Mouse (Mus musculus) stomach, embryonic 15.5 days (tissue): ENCODE data around the gene Sh2d6. TPM values are rescaled to one million over a fixed set of nuclear protein-coding genes. Genes with fewer than 3 reads are reported as not detected.
A peak's percentile ranks its signal among the peaks of the same experiment; 100 is the strongest.

Experiments
- ATAC-seq: fragments of 200-750 bp; cut with Nextera tagmentation; 2 replicates; pipeline ENCODE4 v1.8.0; 2017; ENCODE audit warnings: low read depth, moderate number of reproducible peaks, moderate TSS enrichment; ENCODE audit not compliant: insufficient read depth, low FRiP score
- H3K27ac ChIP-seq: fragments of 300-500 bp; sonication (generic); 2 replicates; pipeline ENCODE4 v1.5.1; 2015; ENCODE audit warnings: mild to moderate bottlenecking, inconsistent platforms
- H3K27me3 ChIP-seq: fragments of 300-500 bp; sonication (generic); replicated peaks from 2 replicates; pipeline ENCODE4 v1.6.1; 2015; ENCODE audit warnings: inconsistent platforms
- H3K36me3 ChIP-seq: fragments of 300-500 bp; sonication (generic); 2 replicates; pipeline ENCODE4 v1.6.1; 2015; ENCODE audit warnings: inconsistent platforms
- H3K4me1 ChIP-seq: fragments of 300-500 bp; sonication (generic); 2 replicates; pipeline ENCODE4 v1.6.1; 2015; ENCODE audit warnings: inconsistent platforms
- H3K4me2 ChIP-seq: fragments of 300-500 bp; sonication (generic); 2 replicates; pipeline ENCODE4 v1.6.1; 2015; ENCODE audit warnings: mild to moderate bottlenecking, inconsistent platforms
- H3K4me3 ChIP-seq: fragments of 300-500 bp; sonication (generic); replicated peaks from 2 replicates; pipeline ENCODE4 v1.5.1; 2015; ENCODE audit warnings: inconsistent platforms
- H3K9ac ChIP-seq: fragments of 300-500 bp; sonication (generic); 2 replicates; pipeline ENCODE4 v1.6.1; 2015; ENCODE audit warnings: inconsistent platforms
- H3K9me3 ChIP-seq: fragments of 300-500 bp; sonication (generic); 2 replicates; pipeline ENCODE4 v1.6.1; 2016; ENCODE audit warnings: inconsistent platforms
- WGBS: fragments of 180-500 bp; shearing (Covaris S2); methylation state at CpG from one replicate; pipeline ENCODE4 v1.1.7; 2015; 5-methylcytosine and 5-hydroxymethylcytosine counted together
- polyA plus RNA-seq: library from polyadenylated mRNA; unstranded; fragments of >200 nt; fragmentation: Nextera tagmentation; extraction: Ambion mirVana; gene quantifications from 2 replicates; pipeline ENCODE4 v1.2.1, GENCODE M21; 2015

Sh2d6 gene
- polyA plus RNA-seq, 1 experiment from 2014 or later: 0.22 TPM

GRCm38 (mm10) chr6:72550503-72551100 is 29.1 kb upstream of the Sh2d6 start:
- WGBS: 82% methylated on average over 10 of the region's 10 CpGs
- Histone ChIP-seq H3K27me3 (no peaks in the 10 kb centered on the region), H3K9me3 (no peaks in the 10 kb centered on the region), H3K9ac (no peak overlapping the region), H3K4me2 (no peak overlapping the region), H3K36me3 (0 out of 2 replicates have a peak, but pooled peaks cover 3% of the 10 kb centered on the region), H3K4me3 (no peak overlapping the region; the same call in 1 of the 2 replicates), H3K27ac (peak overlapping the region; percentile 65; the same call in 1 of the 2 replicates), H3K4me1 (peaks cover 19% of the 10 kb centered on the region)
- ATAC-seq: no peak

- Histone ChIP-seq H3K9ac (no peak overlapping the region), H3K4me3 (no peak overlapping the region; the same call in 1 of the 2 replicates), H3K36me3 (0 out of 2 replicates have a peak, but pooled peaks cover 3% of the 10 kb centered on the region), H3K4me2 (peak overlapping the region; percentile 22; the same call in 1 of the 2 replicates), H3K9me3 (no peaks in the 10 kb centered on the region), H3K4me1 (peaks cover 19% of the 10 kb centered on the region), H3K27me3 (no peaks in the 10 kb centered on the region), H3K27ac (peak overlapping the region; percentile 65; the same call in 1 of the 2 replicates)
- ATAC-seq: no peak
- WGBS: 72% methylated on average over 6 of the region's 6 CpGs
Measured at GRCm38 (mm10) chr6:72550025-72550424, 28.5 kb upstream of the Sh2d6 start.

DNA sequence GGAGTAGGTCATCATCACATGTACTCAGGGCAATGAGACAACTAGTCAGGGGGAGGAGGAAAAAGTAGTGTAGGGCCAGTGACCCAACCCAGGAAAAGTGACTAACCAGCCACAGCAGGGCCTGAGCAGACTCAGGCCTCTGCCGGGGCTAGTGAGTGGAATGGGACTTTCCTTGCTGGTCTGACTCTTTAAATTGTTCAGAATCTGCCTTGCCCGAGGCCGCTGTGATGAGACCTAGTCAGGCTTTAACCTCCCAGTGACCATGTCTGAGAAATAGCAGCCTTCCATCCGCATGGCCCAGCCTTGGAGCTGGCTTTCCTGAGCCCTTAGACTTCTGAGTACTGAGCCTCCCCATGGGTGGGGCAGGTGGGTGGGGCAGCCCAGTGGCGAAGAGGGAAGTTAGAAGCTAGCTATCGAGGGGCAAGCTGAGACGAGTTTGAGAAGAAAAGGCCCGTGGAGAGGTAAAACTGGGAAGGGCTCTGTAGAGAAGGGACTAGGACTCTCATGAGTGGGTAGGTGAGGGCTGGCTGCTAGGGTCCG is 27.6 kb upstream of the Sh2d6 start:
- H3K9me3 ChIP-seq: no peaks in the 10 kb centered on the region
- H3K4me2 ChIP-seq: peak overlapping the region; percentile 22
- peaks cover 19% of the 10 kb centered on the region for H3K4me1 ChIP-seq
- peak overlapping the region; percentile 65 for H3K27ac ChIP-seq
- WGBS: 49% methylated on average over 9 of the region's 9 CpGs
- 0 out of 2 replicates have a peak, but pooled peaks cover 3% of the 10 kb centered on the region for H3K36me3 ChIP-seq
- no peak overlapping the region; the same call in 1 of the 2 replicates for H3K4me3 ChIP-seq
- H3K27me3 ChIP-seq: no peaks in the 10 kb centered on the region
- no peak overlapping the region for H3K9ac ChIP-seq
- ATAC-seq: peak; percentile 24; the same call in 1 of the 2 replicates

DNA sequence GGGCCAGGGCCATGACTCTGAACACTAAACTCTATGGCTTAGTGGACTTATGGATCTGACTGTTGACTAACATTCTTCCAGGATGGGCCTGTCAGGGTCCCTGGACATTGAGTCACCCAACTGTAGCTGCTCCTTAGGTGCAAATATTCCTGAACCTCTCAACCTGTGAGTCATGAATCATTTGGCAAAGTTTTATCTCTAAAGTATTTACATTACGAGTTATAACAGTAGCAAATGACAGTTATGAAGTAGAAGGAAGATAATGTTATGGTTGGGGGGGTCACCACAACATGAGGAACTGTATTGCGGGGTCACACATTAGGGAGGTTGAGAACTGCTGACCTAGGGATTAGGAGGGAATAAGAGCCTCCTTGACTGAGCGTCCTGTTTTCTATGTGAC is 26.4 kb upstream of the Sh2d6 start:
- no peaks in the 10 kb centered on the region for H3K9me3 ChIP-seq
- 0 out of 2 replicates have a peak, but pooled peaks cover 3% of the 10 kb centered on the region for H3K36me3 ChIP-seq
- no peaks in the 10 kb centered on the region for H3K27me3 ChIP-seq
- H3K9ac ChIP-seq: no peak overlapping the region
- peaks cover 13% of the 10 kb centered on the region; the same call in 1 of the 2 replicates for H3K4me1 ChIP-seq
- H3K4me2 ChIP-seq: no peak overlapping the region
- no peak overlapping the region for H3K27ac ChIP-seq
- 70% methylated on average over 3 of the region's 3 CpGs for WGBS
- no peak overlapping the region for H3K4me3 ChIP-seq
- no peak for ATAC-seq

GRCm38 (mm10) chr6:72547121-72547520 is 25.6 kb upstream of the Sh2d6 start:
- WGBS: 93% methylated on average over 2 of the region's 2 CpGs
- Histone ChIP-seq H3K36me3 (0 out of 2 replicates have a peak, but pooled peaks cover 3% of the 10 kb centered on the region), H3K4me3 (no peak overlapping the region), H3K4me1 (peaks cover 13% of the 10 kb centered on the region; the same call in 1 of the 2 replicates), H3K27me3 (no peaks in the 10 kb centered on the region), H3K27ac (no peak overlapping the region), H3K9ac (no peak overlapping the region), H3K4me2 (no peak overlapping the region), H3K9me3 (no peaks in the 10 kb centered on the region)
- ATAC-seq: no peak

- no peaks in the 10 kb centered on the region for H3K9me3 ChIP-seq
- no peak overlapping the region for H3K4me2 ChIP-seq
- no peak overlapping the region for H3K4me3 ChIP-seq
- H3K4me1 ChIP-seq: 0 out of 2 replicates have a peak, but pooled peaks cover 3% of the 10 kb centered on the region
- H3K27me3 ChIP-seq: no peaks in the 10 kb centered on the region
- WGBS: 68% methylated on average over 7 of the region's 7 CpGs
- 0 out of 2 replicates have a peak, but pooled peaks cover 3% of the 10 kb centered on the region for H3K36me3 ChIP-seq
- ATAC-seq: no peak
- no peak overlapping the region for H3K9ac ChIP-seq
- no peak overlapping the region for H3K27ac ChIP-seq
Measured at GRCm38 (mm10) chr6:72545377-72545776, 23.9 kb upstream of the Sh2d6 start.

DNA sequence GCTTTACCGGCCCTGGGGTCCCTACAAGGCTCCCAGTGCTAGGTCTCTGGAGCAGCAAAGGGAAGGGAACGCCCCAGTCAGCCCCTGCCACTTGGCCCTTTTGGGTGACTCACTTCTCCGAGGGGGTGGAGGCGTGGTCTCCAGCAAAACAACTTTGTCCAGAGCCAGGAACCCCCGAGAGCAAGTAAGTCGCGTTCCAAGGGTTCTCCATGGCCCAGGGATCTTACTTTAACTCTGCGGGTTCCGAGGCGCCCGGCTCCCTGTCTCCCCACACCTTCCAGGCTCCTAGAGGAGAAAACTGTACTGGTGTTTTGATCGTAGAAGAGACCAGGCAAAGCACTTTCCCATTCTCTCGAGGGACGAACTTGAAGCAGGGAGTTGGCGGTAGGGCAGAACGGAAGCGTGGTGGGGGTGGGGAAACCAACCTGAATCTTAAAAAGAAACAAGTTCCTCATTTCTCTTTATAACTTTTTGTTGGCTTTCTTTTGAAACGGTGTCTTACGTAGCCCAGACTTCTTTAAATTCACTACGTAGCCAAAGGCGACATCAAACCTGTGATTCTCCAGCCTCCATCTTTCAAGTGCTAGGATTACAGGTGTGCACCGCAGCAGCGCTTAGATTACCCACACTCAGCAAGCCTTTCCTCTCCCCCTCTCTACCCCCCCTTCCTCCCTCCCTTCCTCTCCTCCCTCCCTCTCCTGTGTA is 22.9 kb upstream of the Sh2d6 start, which contains the start of gene Capg:
Gene Capg (plus strand): TSS at position 109 of the 705 bp plus-strand sequence.
- Histone ChIP-seq H3K36me3 (0 out of 2 replicates have a peak, but pooled peaks cover 3% of the 10 kb centered on the region), H3K27ac (peak within 1 kb of the TSS; percentile 53), H3K4me1 (0 out of 2 replicates have a peak, but pooled peaks cover 3% of the 10 kb centered on the region), H3K27me3 (no peaks in the 10 kb centered on the region), H3K4me3 (peak within 1 kb of the TSS; percentile 41), H3K9ac (peak within 1 kb of the TSS; percentile 18; the same call in 1 of the 2 replicates), H3K4me2 (peak within 1 kb of the TSS; percentile 55), H3K9me3 (no peaks in the 10 kb centered on the region)
- ATAC-seq: peak; percentile 20; the same call in 1 of the 2 replicates
- 8% methylated on average over 23 of the region's 23 CpGs for WGBS

DNA sequence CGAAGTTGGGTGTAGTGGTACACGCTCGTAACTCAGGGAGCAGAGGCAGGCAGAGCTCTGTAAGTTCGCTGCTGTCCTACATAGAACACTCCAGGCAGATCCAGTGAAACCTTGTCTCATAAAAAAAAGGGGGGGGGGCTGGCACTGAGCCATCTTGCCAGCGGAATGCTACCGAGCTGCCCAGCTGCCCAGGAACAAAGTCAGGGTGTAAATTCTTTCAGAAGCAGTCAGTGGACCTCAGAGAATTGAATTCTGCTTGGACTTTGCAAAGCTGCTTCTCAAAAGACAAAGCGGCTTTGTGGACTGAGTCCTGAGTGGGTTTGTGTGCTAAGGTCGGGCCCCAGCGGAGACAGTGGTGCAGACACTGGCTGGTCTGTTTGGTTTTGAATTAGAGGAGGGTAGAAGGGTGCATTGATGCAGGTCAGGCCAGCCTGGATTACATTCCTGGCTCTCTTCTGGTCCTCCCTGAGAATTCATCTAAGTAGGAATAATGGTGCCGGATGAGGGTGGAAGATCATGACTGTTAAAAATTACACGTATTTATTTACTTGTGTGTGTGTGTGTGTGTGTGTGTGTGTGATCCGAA is 21.9 kb upstream of the Sh2d6 start:
- no peak for ATAC-seq
- Histone ChIP-seq H3K9me3 (no peaks in the 10 kb centered on the region), H3K9ac (no peak overlapping the region), H3K27ac (no peak overlapping the region), H3K4me3 (no peak overlapping the region), H3K4me1 (no peaks in the 10 kb centered on the region), H3K4me2 (no peak overlapping the region), H3K27me3 (no peaks in the 10 kb centered on the region), H3K36me3 (0 out of 2 replicates have a peak, but pooled peaks cover 3% of the 10 kb centered on the region)
- WGBS: 73% methylated on average over 12 of the region's 12 CpGs

DNA sequence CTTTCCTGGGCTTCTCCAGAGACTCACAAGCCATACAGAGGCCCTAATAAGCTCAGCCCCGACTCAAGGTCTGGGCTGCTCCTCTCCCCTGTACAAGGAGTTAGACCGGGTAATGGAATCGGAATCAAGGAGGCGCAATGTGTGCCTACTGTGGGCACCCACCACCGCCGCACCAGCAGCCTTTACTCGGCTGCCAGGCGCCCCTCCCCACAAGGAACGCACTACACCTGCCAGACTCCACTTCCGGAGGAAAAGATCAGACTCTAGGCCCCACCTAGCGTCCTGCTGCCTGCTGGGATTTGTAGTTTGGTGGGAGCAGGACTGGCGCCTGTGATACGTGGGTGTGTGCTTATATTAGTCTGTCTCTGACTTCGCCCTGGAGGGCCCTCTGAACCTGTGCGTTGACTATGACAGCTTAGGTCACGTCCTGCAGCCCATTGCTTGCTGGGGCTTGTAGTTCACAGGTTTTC is 17.1 kb upstream of the Sh2d6 start:
- Histone ChIP-seq H3K27me3 (no peaks in the 10 kb centered on the region), H3K4me3 (peak overlapping the region; percentile 48), H3K36me3 (no peaks in the 10 kb centered on the region), H3K4me2 (peak overlapping the region; percentile 72), H3K4me1 (peaks cover 6% of the 10 kb centered on the region; the same call in 1 of the 2 replicates), H3K9me3 (no peaks in the 10 kb centered on the region), H3K27ac (peak overlapping the region; percentile 19; the same call in 1 of the 2 replicates), H3K9ac (peak overlapping the region; percentile 23; the same call in 1 of the 2 replicates)
- 3% methylated on average over 16 of the region's 16 CpGs for WGBS
- peak; percentile 97 for ATAC-seq

GRCm38 (mm10) chr6:72537998-72538500 is 16.5 kb upstream of the Sh2d6 start:
- no peak for ATAC-seq
- no peaks in the 10 kb centered on the region for H3K36me3 ChIP-seq
- peak overlapping the region; percentile 23; the same call in 1 of the 2 replicates for H3K9ac ChIP-seq
- peak overlapping the region; percentile 48 for H3K4me3 ChIP-seq
- no peak overlapping the region for H3K27ac ChIP-seq
- no peaks in the 10 kb centered on the region for H3K9me3 ChIP-seq
- no peaks in the 10 kb centered on the region for H3K27me3 ChIP-seq
- H3K4me1 ChIP-seq: peaks cover 6% of the 10 kb centered on the region; the same call in 1 of the 2 replicates
- peak overlapping the region; percentile 72 for H3K4me2 ChIP-seq
- 45% methylated on average over 10 of the region's 10 CpGs for WGBS

DNA sequence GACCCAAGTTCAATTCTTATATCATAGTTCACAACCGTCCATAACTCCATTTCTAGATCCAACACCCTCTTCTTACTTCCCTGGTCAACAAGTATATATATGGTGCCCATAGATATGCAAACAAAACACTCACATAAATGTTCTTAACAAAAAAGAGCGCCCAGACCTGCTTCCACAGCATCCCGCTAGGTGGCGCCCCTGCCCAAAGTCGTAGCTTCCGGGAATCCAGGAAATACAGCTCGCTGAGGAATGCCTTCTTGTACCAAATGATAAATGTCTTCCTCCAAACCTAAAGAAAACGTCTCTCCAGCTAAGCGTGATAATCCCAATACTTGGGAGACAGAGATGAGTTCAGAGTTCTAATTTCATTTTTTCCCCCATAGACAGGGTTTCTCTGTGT is 13.7 kb upstream of the Sh2d6 start:
- WGBS: 4% methylated on average over 9 of the region's 9 CpGs

More for the DNA sequence above, 13.7 kb upstream of the Sh2d6 start:
- no peaks in the 10 kb centered on the region for H3K27me3 ChIP-seq
- H3K36me3 ChIP-seq: no peaks in the 10 kb centered on the region
- no peak overlapping the region for H3K27ac ChIP-seq
- H3K4me3 ChIP-seq: no peak overlapping the region
- H3K9me3 ChIP-seq: no peaks in the 10 kb centered on the region
- H3K9ac ChIP-seq: no peak overlapping the region
- no peak for ATAC-seq
- peaks cover 6% of the 10 kb centered on the region; the same call in 1 of the 2 replicates for H3K4me1 ChIP-seq
- peak overlapping the region; percentile 43; the same call in 1 of the 2 replicates for H3K4me2 ChIP-seq
